Mouse (Mus musculus): ENCODE results near the gene Tff1. TPM values are rescaled to one million over a fixed set of nuclear protein-coding genes. Genes with fewer than 3 reads are reported as not detected.

The Tff1 gene
- polyA plus RNA-seq, 1 experiment, result not detected

- H3K27ac ChIP-seq (ENCODE audit: insufficient read depth, low read length), result no peak overlapping the region
- H3K27me3 ChIP-seq (ENCODE audit: control insufficient read depth, insufficient read depth, low read length), result no peaks in the 10 kb centered on the region
- H3K36me3 ChIP-seq (ENCODE audit: control insufficient read depth, insufficient read depth, low read length), result no peaks in the 10 kb centered on the region
- H3K4me1 ChIP-seq (ENCODE audit: control insufficient read depth, insufficient read depth, insufficient read length), result no peaks in the 10 kb centered on the region
- DNase-seq (ENCODE audit: low read depth in 1 of 2, low spot score in 2 of 2), result no peak
- WGBS, result 41% methylated on average over 12 of the region's 12 CpGs
- TF ChIP-seq POLR2A (IDR thresholded peaks at IDR 0.05; ENCODE audit: low read depth, low read length), result no peak
- no peak for TF ChIP-seq CTCF (IDR thresholded peaks at IDR 0.05; ENCODE audit: extremely low read depth, insufficient read depth, insufficient read length, insufficient replicate concordance)
- H3K4me3 ChIP-seq (ENCODE audit: extremely low read depth, insufficient read depth, insufficient read length), result no peak overlapping the region
These were observed 2.5 kb downstream of the Tff1 start for GRCm38 (mm10) chr17:31162607-31163006.

DNA sequence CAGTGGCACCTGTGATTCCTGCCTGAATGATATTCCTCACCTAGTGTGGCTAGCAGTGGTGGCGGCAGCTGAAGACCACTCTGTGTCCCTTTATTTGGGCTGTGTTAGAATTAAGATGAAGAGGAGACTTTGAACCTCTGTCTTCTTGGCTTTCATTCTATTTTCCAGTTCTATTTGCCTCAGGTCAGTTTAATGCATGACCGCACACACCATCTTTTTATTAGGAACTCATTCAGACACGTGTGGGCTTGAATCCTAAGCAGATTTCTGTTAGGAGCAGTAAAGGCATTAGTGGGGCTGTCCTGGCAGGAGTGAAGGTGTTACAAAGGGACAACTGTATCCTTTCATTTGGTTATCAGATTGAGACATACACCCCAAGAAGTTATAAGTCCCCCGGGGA lies 4.8 kb downstream of the Tff1 start:
- DNase-seq (ENCODE audit: low read depth in 1 of 2, low spot score in 2 of 2), result no peak
- 87% methylated on average over 4 of the region's 4 CpGs for WGBS
- TF ChIP-seq POLR2A (IDR thresholded peaks at IDR 0.05; ENCODE audit: low read depth, low read length), result no peak
- no peak for TF ChIP-seq CTCF (IDR thresholded peaks at IDR 0.05; ENCODE audit: extremely low read depth, insufficient read depth, insufficient read length, insufficient replicate concordance)
- Histone ChIP-seq H3K36me3 (ENCODE audit: control insufficient read depth, insufficient read depth, low read length) (no peaks in the 10 kb centered on the region), H3K27me3 (ENCODE audit: control insufficient read depth, insufficient read depth, low read length) (no peaks in the 10 kb centered on the region), H3K4me3 (ENCODE audit: extremely low read depth, insufficient read depth, insufficient read length) (no peak overlapping the region), H3K27ac (ENCODE audit: insufficient read depth, low read length) (no peak overlapping the region), H3K4me1 (ENCODE audit: control insufficient read depth, insufficient read depth, insufficient read length) (no peaks in the 10 kb centered on the region)

DNA sequence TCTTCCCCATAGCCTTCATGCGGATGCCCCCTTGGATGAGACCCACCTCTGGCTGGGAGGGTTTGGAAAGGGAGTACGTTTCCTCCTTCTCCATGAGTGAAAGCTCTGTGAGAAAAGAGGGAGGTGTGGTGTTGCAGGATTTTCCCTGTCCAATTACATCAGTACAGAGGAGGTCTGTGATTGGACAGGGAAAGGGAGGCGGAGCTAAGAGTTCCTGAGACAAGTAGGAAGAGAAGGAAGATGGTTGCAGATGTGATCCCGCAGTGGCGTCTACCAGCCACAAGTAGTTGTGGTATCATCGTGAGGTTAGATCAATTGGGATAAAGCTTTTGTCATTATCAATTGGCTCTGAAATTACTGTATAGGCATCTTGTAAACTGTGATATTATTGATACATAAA lies 7.2 kb downstream of the Tff1 start:
- Histone ChIP-seq H3K36me3 (ENCODE audit: control insufficient read depth, insufficient read depth, low read length) (no peaks in the 10 kb centered on the region), H3K4me1 (ENCODE audit: control insufficient read depth, insufficient read depth, insufficient read length) (no peaks in the 10 kb centered on the region), H3K4me3 (ENCODE audit: extremely low read depth, insufficient read depth, insufficient read length) (no peak overlapping the region), H3K27ac (ENCODE audit: insufficient read depth, low read length) (no peak overlapping the region), H3K27me3 (ENCODE audit: control insufficient read depth, insufficient read depth, low read length) (no peaks in the 10 kb centered on the region)
- no peak for TF ChIP-seq POLR2A (IDR thresholded peaks at IDR 0.05; ENCODE audit: low read depth, low read length)
- no peak for TF ChIP-seq CTCF (IDR thresholded peaks at IDR 0.05; ENCODE audit: extremely low read depth, insufficient read depth, insufficient read length, insufficient replicate concordance)
- DNase-seq (ENCODE audit: low read depth in 1 of 2, low spot score in 2 of 2), result no peak
- WGBS, result 90% methylated on average over 6 of the region's 6 CpGs

DNA sequence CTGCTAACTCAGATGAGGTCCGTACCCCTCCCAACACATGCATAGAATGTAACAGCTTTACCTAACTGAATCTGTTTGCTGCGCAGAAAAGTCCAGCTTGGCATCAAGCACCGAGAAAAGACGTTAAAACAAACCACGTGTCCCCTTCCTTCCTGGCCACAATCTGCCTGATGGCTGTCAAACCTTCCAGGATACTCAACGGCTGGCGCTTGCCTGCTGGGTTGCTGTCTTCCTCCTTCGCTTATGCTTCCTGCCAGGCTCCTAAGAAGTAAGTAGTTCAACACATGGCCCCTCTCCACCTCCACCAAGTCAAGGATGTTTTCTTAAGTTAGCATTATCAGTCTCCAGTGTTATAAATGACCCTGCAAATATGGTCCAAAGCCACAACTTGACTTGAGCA lies 11.3 kb downstream of the Tff1 start:
- Histone ChIP-seq H3K27me3 (ENCODE audit: control insufficient read depth, insufficient read depth, low read length) (no peaks in the 10 kb centered on the region), H3K36me3 (ENCODE audit: control insufficient read depth, insufficient read depth, low read length) (no peaks in the 10 kb centered on the region), H3K4me3 (ENCODE audit: extremely low read depth, insufficient read depth, insufficient read length) (no peak overlapping the region), H3K4me1 (ENCODE audit: control insufficient read depth, insufficient read depth, insufficient read length) (no peaks in the 10 kb centered on the region), H3K27ac (ENCODE audit: insufficient read depth, low read length) (no peak overlapping the region)
- WGBS, result 14% methylated on average over 8 of the region's 8 CpGs
- TF ChIP-seq POLR2A (IDR thresholded peaks at IDR 0.05; ENCODE audit: low read depth, low read length) (no peak), CTCF (IDR thresholded peaks at IDR 0.05; ENCODE audit: extremely low read depth, insufficient read depth, insufficient read length, insufficient replicate concordance) (no peak)
- DNase-seq (ENCODE audit: low read depth in 1 of 2, low spot score in 2 of 2), result no peak

DNA sequence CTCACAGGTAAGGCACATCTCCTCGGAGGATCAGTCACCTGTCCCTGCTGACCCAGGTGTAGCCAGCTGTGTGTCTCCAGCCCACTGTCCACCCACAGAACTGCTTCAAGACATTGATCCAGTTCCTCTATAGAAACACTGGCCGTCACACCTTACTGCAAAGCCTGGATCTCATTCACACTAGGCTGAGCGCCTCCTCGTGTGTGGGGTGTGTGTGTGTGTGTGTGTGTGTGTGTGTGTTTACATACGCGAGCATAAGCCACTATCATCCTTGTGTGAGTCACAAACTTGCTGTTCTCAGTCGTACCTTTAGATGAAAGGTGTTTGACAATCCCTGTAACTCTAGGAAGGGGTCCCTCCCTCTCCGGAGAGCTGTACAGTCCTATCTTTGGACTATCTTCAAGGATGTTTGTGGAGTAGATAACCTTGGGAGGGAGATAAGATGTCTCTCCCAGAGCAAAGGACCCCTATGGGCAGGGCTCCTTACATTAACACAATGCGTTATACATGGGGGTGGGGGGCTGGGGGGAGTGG lies 12.0 kb downstream of the Tff1 start:
- no peak for DNase-seq (ENCODE audit: low read depth in 1 of 2, low spot score in 2 of 2)
- Histone ChIP-seq H3K36me3 (ENCODE audit: control insufficient read depth, insufficient read depth, low read length) (no peaks in the 10 kb centered on the region), H3K4me3 (ENCODE audit: extremely low read depth, insufficient read depth, insufficient read length) (no peak overlapping the region), H3K4me1 (ENCODE audit: control insufficient read depth, insufficient read depth, insufficient read length) (no peaks in the 10 kb centered on the region), H3K27me3 (ENCODE audit: control insufficient read depth, insufficient read depth, low read length) (no peaks in the 10 kb centered on the region), H3K27ac (ENCODE audit: insufficient read depth, low read length) (no peak overlapping the region)
- WGBS, result 89% methylated on average over 9 of the region's 9 CpGs
- TF ChIP-seq CTCF (IDR thresholded peaks at IDR 0.05; ENCODE audit: extremely low read depth, insufficient read depth, insufficient read length, insufficient replicate concordance) (no peak), POLR2A (IDR thresholded peaks at IDR 0.05; ENCODE audit: low read depth, low read length) (no peak)

- DNase-seq (ENCODE audit: low read depth in 1 of 2, low spot score in 2 of 2), result no peak
- TF ChIP-seq CTCF (IDR thresholded peaks at IDR 0.05; ENCODE audit: extremely low read depth, insufficient read depth, insufficient read length, insufficient replicate concordance) (no peak), POLR2A (IDR thresholded peaks at IDR 0.05; ENCODE audit: low read depth, low read length) (no peak)
- Histone ChIP-seq H3K4me3 (ENCODE audit: extremely low read depth, insufficient read depth, insufficient read length) (no peak overlapping the region), H3K27me3 (ENCODE audit: control insufficient read depth, insufficient read depth, low read length) (no peaks in the 10 kb centered on the region), H3K27ac (ENCODE audit: insufficient read depth, low read length) (no peak overlapping the region), H3K4me1 (ENCODE audit: control insufficient read depth, insufficient read depth, insufficient read length) (no peaks in the 10 kb centered on the region), H3K36me3 (ENCODE audit: control insufficient read depth, insufficient read depth, low read length) (no peaks in the 10 kb centered on the region)
- WGBS, result 86% methylated on average over 5 of the region's 5 CpGs
These were observed 12.6 kb downstream of the Tff1 start for GRCm38 (mm10) chr17:31152512-31152911.

DNA sequence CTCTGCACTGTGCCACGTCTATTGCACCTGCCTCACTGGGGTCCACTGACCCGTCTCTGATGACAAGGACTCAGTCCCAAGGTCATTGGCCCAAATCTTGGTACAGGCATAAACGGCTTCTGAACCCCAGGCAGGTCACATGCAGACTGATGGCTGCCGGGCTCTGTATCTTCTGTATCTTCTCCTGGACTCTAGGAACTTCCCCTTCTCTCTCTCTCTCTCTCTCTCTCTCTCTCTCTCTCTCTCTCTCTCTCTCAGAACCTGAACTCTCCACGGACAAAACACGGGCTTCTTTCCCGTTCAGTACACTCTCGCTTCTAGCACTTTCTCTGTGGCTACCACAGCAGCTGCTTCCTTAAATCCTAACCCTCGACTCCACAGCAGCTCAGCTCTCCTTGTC lies 19.1 kb downstream of the Tff1 start:
- H3K4me1 ChIP-seq (ENCODE audit: control insufficient read depth, insufficient read depth, insufficient read length), result no peaks in the 10 kb centered on the region
- H3K4me3 ChIP-seq (ENCODE audit: extremely low read depth, insufficient read depth, insufficient read length), result no peak overlapping the region
- DNase-seq (ENCODE audit: low read depth in 1 of 2, low spot score in 2 of 2), result no peak
- no peaks in the 10 kb centered on the region for H3K36me3 ChIP-seq (ENCODE audit: control insufficient read depth, insufficient read depth, low read length)
- no peaks in the 10 kb centered on the region for H3K27me3 ChIP-seq (ENCODE audit: control insufficient read depth, insufficient read depth, low read length)
- TF ChIP-seq CTCF (IDR thresholded peaks at IDR 0.05; ENCODE audit: extremely low read depth, insufficient read depth, insufficient read length, insufficient replicate concordance) (no peak), POLR2A (IDR thresholded peaks at IDR 0.05; ENCODE audit: low read depth, low read length) (no peak)
- WGBS, result 44% methylated on average over 9 of the region's 9 CpGs
- H3K27ac ChIP-seq (ENCODE audit: insufficient read depth, low read length), result no peak overlapping the region
